Mouse (Mus musculus): Measurements from ENCODE around the gene Cfap61. TPM values are rescaled to one million over a fixed set of nuclear protein-coding genes. Genes with fewer than 3 reads are reported as not detected.

Cfap61 gene
- total and polyA plus RNA-seq, 3 experiments: 1.4 to 1.7 (median 1.5) TPM

DNA sequence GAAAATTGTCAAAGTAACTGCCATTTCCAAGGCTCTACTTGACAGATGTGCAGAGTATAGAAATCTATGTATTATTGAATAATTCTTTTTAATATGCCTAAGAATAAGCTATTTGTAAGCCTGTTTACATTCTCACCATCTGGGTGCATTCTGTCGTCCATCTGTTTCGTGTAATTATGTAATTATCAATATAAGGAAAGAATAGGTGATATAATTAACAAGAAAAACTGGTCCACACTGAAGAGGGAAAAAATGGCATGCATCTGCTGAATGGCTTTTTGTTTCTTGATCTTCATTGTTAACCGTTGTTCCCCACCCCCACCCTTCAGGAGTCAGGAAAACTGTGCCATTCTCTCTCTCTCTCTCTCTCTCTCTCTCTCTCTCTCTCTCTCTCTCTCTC is 124.2 kb downstream of the Cfap61 start:
- intact Hi-C loops (cut with DNase I): no loop called here
- no peaks in the 10 kb centered on the region for H3K27me3 ChIP-seq (ENCODE audit: control insufficient read depth, insufficient read depth, low read length)
- DNase-seq: no peak
- no peak overlapping the region for H3K4me3 ChIP-seq
- 70% methylated on average over 3 of the region's 3 CpGs for WGBS
- H3K79me2 ChIP-seq (replicated peaks; ENCODE audit: control insufficient read depth, insufficient read depth, low read length): no peaks in the 10 kb centered on the region
- H3K36me3 ChIP-seq (ENCODE audit: control insufficient read depth, insufficient read depth, low read length): no peaks in the 10 kb centered on the region
- TF ChIP-seq EP300 (IDR thresholded peaks at IDR 0.05; ENCODE audit: insufficient read depth, low read depth, low read length) (no peak), POLR2A (IDR thresholded peaks at IDR 0.05; ENCODE audit: insufficient read depth, low read depth, low read length) (no peak), CTCF (IDR thresholded peaks at IDR 0.05) (no peak)
- no peak overlapping the region for H3K9ac ChIP-seq (ENCODE audit: low read depth, low read length)
- H3K4me1 ChIP-seq (ENCODE audit: control insufficient read depth, insufficient read depth, low read length): no peaks in the 10 kb centered on the region
- H3K27ac ChIP-seq: no peak overlapping the region

GRCm38 (mm10) chr2:146061421-146062300 is 127.1 kb downstream of the Cfap61 start:
- DNase-seq: no peak
- TF ChIP-seq POLR2A (IDR thresholded peaks at IDR 0.05; ENCODE audit: insufficient read depth, low read depth, low read length) (no peak), EP300 (IDR thresholded peaks at IDR 0.05; ENCODE audit: insufficient read depth, low read depth, low read length) (no peak), CTCF (IDR thresholded peaks at IDR 0.05) (no peak)
- Histone ChIP-seq H3K79me2 (replicated peaks; ENCODE audit: control insufficient read depth, insufficient read depth, low read length) (no peaks in the 10 kb centered on the region), H3K27me3 (ENCODE audit: control insufficient read depth, insufficient read depth, low read length) (0 out of 2 replicates have a peak, but pooled peaks cover 1% of the 10 kb centered on the region), H3K36me3 (ENCODE audit: control insufficient read depth, insufficient read depth, low read length) (no peaks in the 10 kb centered on the region), H3K9ac (ENCODE audit: low read depth, low read length) (no peak overlapping the region), H3K4me1 (ENCODE audit: control insufficient read depth, insufficient read depth, low read length) (no peaks in the 10 kb centered on the region), H3K4me3 (no peak overlapping the region), H3K27ac (no peak overlapping the region)
- WGBS: 78% methylated on average over 16 of the region's 16 CpGs
- intact Hi-C loops (cut with DNase I): no loop called here

DNA sequence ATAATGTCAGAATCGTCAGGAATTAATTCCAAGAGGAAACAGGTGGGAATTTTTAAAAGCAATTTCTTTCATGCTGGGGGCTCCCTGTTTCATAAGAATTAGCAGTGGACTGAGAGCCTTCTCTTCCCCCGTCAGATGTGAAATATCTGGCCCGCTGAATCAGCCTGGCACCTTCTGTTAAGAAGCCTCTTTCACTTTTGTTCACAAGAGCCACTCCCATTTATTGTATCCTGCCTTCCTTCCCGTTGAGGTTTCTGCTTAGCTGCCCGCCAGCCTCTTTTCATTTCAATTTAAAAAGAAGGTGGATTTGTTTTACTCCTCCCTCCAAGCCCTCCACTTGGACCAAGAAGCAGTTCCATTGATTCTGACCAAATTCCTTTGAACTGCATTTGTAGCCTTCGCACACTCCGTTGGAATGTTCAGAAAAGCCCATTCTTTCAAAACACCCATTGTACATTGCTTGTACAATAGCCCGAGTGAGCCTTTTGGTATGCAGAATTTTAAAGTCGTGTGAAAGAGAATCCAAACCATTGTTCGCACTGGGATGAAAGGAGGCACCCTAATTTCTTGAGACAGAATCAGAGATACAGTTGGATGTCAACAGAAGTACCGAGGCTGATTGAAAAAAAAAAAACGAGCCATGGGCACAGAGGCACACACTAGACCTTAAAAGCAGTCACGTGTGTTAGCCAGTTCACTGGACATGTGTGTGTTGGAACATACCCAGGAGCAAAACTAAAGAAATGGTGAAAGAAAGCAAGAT is 127.9 kb downstream of the Cfap61 start:
- Histone ChIP-seq H3K27ac (no peak overlapping the region), H3K79me2 (replicated peaks; ENCODE audit: control insufficient read depth, insufficient read depth, low read length) (no peaks in the 10 kb centered on the region), H3K9ac (ENCODE audit: low read depth, low read length) (no peak overlapping the region), H3K27me3 (ENCODE audit: control insufficient read depth, insufficient read depth, low read length) (0 out of 2 replicates have a peak, but pooled peaks cover 1% of the 10 kb centered on the region), H3K4me3 (no peak overlapping the region), H3K36me3 (ENCODE audit: control insufficient read depth, insufficient read depth, low read length) (no peaks in the 10 kb centered on the region), H3K4me1 (ENCODE audit: control insufficient read depth, insufficient read depth, low read length) (no peaks in the 10 kb centered on the region)
- intact Hi-C loops (cut with DNase I): no loop called here
- WGBS: 46% methylated on average over 13 of the region's 13 CpGs
- no peak for DNase-seq
- TF ChIP-seq CTCF (IDR thresholded peaks at IDR 0.05) (no peak), POLR2A (IDR thresholded peaks at IDR 0.05; ENCODE audit: insufficient read depth, low read depth, low read length) (no peak), EP300 (IDR thresholded peaks at IDR 0.05; ENCODE audit: insufficient read depth, low read depth, low read length) (no peak)

DNA sequence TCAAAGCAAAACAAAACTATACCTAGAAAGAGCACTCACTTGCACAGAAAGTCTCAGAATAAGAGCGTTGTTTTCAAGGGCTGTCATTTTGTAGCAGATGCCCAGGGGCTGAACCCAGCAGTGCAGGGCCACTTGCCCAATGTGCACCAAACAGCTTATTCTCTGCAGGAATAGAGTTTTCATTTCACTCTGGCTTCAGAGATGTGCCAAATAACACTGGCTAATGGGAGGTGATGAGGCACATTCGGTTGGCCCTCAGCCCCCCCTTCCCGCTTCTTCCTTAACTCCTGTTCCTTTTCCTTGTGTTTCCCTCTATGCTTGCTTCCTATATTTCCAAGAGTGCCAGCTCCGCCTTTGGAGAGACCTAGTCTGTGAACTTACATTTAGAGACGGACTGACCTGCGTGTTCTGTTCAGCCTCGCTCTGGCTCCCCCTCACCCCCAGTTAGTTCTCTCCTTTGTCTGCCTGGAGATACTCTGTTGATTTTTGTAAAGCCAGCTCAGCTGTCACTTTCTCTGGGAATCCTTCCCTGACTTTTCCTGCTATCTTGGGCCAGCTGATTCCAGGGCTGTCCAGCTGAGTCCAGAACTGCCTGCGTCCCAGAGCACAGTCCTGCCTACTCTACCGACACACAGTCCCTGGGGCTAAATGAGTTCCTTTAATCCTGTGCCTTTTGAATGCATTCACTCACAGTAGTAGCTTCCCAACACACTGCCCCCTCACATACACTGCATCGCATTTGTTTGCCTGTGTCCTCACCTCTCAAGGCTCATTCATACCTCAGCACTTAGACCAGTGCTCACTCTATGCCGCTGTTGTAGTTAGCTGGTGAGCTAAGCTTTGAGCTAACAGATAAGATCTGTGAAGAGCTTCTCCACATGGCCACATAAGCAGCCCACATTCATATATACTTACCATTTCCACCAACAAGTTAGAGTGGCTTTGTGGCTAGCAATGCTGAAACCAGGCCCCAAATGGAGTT is 128.8 kb downstream of the Cfap61 start:
- Histone ChIP-seq H3K4me3 (no peak overlapping the region), H3K4me1 (ENCODE audit: control insufficient read depth, insufficient read depth, low read length) (no peaks in the 10 kb centered on the region), H3K27me3 (ENCODE audit: control insufficient read depth, insufficient read depth, low read length) (0 out of 2 replicates have a peak, but pooled peaks cover 1% of the 10 kb centered on the region), H3K79me2 (replicated peaks; ENCODE audit: control insufficient read depth, insufficient read depth, low read length) (no peaks in the 10 kb centered on the region), H3K9ac (ENCODE audit: low read depth, low read length) (no peak overlapping the region), H3K36me3 (ENCODE audit: control insufficient read depth, insufficient read depth, low read length) (no peaks in the 10 kb centered on the region), H3K27ac (no peak overlapping the region)
- DNase-seq: no peak
- 67% methylated on average over 11 of the region's 11 CpGs for WGBS
- intact Hi-C loops (cut with DNase I): no loop called here
- no peak for TF ChIP-seq CTCF (IDR thresholded peaks at IDR 0.05)
- TF ChIP-seq POLR2A (IDR thresholded peaks at IDR 0.05; ENCODE audit: insufficient read depth, low read depth, low read length): no peak
- TF ChIP-seq EP300 (IDR thresholded peaks at IDR 0.05; ENCODE audit: insufficient read depth, low read depth, low read length): no peak

DNA sequence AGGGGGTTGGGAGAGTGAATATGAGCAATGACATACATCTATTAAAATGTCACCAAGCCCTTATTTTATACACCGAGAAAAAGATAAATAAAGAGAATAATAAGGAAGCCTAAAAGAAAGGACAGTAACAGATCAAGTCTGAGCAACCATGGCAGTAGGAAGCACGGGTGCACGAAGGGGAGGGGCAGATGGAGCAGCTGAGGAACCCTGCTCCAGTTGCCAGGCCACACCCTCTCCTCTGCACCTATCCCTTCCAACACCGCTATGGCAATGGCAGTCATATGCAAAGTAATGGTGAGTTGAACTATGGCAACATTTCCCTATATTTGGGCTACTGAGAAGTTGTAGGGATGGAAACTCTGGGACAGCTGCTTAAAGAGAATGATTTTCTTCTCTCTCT is 132.8 kb downstream of the Cfap61 start:
- Histone ChIP-seq H3K4me1 (ENCODE audit: control insufficient read depth, insufficient read depth, low read length) (no peaks in the 10 kb centered on the region), H3K4me3 (no peak overlapping the region), H3K9ac (ENCODE audit: low read depth, low read length) (no peak overlapping the region), H3K27ac (no peak overlapping the region), H3K79me2 (replicated peaks; ENCODE audit: control insufficient read depth, insufficient read depth, low read length) (no peaks in the 10 kb centered on the region), H3K27me3 (ENCODE audit: control insufficient read depth, insufficient read depth, low read length) (0 out of 2 replicates have a peak, but pooled peaks cover 1% of the 10 kb centered on the region), H3K36me3 (ENCODE audit: control insufficient read depth, insufficient read depth, low read length) (no peaks in the 10 kb centered on the region)
- no peak for TF ChIP-seq CTCF (IDR thresholded peaks at IDR 0.05)
- TF ChIP-seq EP300 (IDR thresholded peaks at IDR 0.05; ENCODE audit: insufficient read depth, low read depth, low read length): no peak
- no peak for TF ChIP-seq POLR2A (IDR thresholded peaks at IDR 0.05; ENCODE audit: insufficient read depth, low read depth, low read length)
- 50% methylated on average over 4 of the region's 4 CpGs for WGBS
- DNase-seq: no peak
- intact Hi-C loops (cut with DNase I): no loop called here

All from heart, adult 2 months (tissue).